Mouse (Mus musculus) thymus, adult 2 months (tissue): ENCODE measurements around the gene Aurkaip1. TPM values are rescaled to one million over a fixed set of nuclear protein-coding genes. Genes with fewer than 3 reads are reported as not detected.

Experiments
- DNase-seq: peaks from one replicate; pipeline ENCODE4 v3.0.0; 2021
- H3K27ac ChIP-seq: fragments of 200-500 bp; 2 replicates; pipeline ENCODE4 v1.5.1; 2012; ENCODE audit warnings: low read length, control low read depth; ENCODE audit not compliant: control insufficient read depth, insufficient read depth
- H3K27me3 ChIP-seq: fragments of 200-500 bp; 2 replicates; pipeline ENCODE4 v1.6.1; 2012; ENCODE audit warnings: mild to moderate bottlenecking, low read length, moderate library complexity, mixed read lengths; ENCODE audit not compliant: control insufficient read depth, insufficient read depth
- H3K36me3 ChIP-seq: fragments of 200-500 bp; 2 replicates; pipeline ENCODE4 v1.6.1; 2012; ENCODE audit warnings: mild to moderate bottlenecking, low read length, moderate library complexity; ENCODE audit not compliant: control insufficient read depth, insufficient read depth
- H3K4me1 ChIP-seq: fragments of 200-500 bp; replicated peaks from 2 replicates; pipeline ENCODE4 v1.6.1; 2012; ENCODE audit warnings: low read length; ENCODE audit not compliant: control insufficient read depth, insufficient read depth
- H3K4me3 ChIP-seq: fragments of 200-500 bp; 2 replicates; pipeline ENCODE4 v1.5.1; 2012; ENCODE audit warnings: mild to moderate bottlenecking, low read length, control low read depth, moderate library complexity; ENCODE audit not compliant: control insufficient read depth, insufficient read depth
- CTCF ChIP-seq: fragments of 200-500 bp; IDR thresholded peaks from 2 replicates; pipeline ENCODE4 v1.5.1; 2012; ENCODE audit warnings: mild to moderate bottlenecking, control low read depth, low read length, moderate library complexity, borderline replicate concordance; ENCODE audit not compliant: control insufficient read depth, poor library complexity, insufficient read depth; ENCODE audit errors: extremely low read depth
- POLR2A ChIP-seq: fragments of 200-500 bp; IDR thresholded peaks from 2 replicates; pipeline ENCODE4 v1.6.1; 2012; ENCODE audit warnings: mild to moderate bottlenecking, low read length, control low read depth, moderate library complexity; ENCODE audit not compliant: control insufficient read depth, poor library complexity, insufficient read depth; ENCODE audit errors: extremely low read depth
- WGBS: fragments of 180-500 bp; shearing (Covaris S2); methylation state at CpG from one replicate; pipeline ENCODE4 v1.1.7; 2018; 5-methylcytosine and 5-hydroxymethylcytosine counted together
- polyA plus RNA-seq: library from polyadenylated mRNA; depleted of rRNA; stranded (reverse); fragments of >200 nt; gene quantifications from 2 replicates; pipeline ENCODE4 v1.2.3, GENCODE M21; 2012

Aurkaip1 gene
- polyA plus RNA-seq, 1 experiment: 230 TPM

GRCm38 (mm10) chr4:155849792-155850451 is 18.9 kb downstream of the Aurkaip1 start:
- DNase-seq: no peak
- Histone ChIP-seq H3K4me1 (peaks cover 19% of the 10 kb centered on the region), H3K27ac (no peak overlapping the region), H3K36me3 (no peaks in the 10 kb centered on the region), H3K4me3 (no peak overlapping the region), H3K27me3 (no peaks in the 10 kb centered on the region)
- TF ChIP-seq CTCF (no peak), POLR2A (no peak)
- WGBS: 98% methylated on average over 3 of the region's 3 CpGs

GRCm38 (mm10) chr4:155851368-155851767 is 20.3 kb downstream of the Aurkaip1 start:
- Histone ChIP-seq H3K36me3 (no peaks in the 10 kb centered on the region), H3K4me1 (peaks cover 19% of the 10 kb centered on the region), H3K4me3 (no peak overlapping the region), H3K27me3 (no peaks in the 10 kb centered on the region), H3K27ac (no peak overlapping the region)
- TF ChIP-seq CTCF: no peak
- no peak for TF ChIP-seq POLR2A
- no peak for DNase-seq
- WGBS: 100% methylated on average over 3 of the region's 3 CpGs

- Histone ChIP-seq H3K27ac (no peak overlapping the region), H3K27me3 (no peaks in the 10 kb centered on the region), H3K4me1 (peaks cover 13% of the 10 kb centered on the region), H3K4me3 (no peak overlapping the region), H3K36me3 (no peaks in the 10 kb centered on the region)
- no peak for TF ChIP-seq POLR2A
- no peak for TF ChIP-seq CTCF
- WGBS: 88% methylated on average over 2 of the region's 2 CpGs
- DNase-seq: no peak
These were observed 20.9 kb downstream of the Aurkaip1 start for GRCm38 (mm10) chr4:155851951-155852411.

GRCm38 (mm10) chr4:155853421-155853820 is 22.3 kb downstream of the Aurkaip1 start:
- Histone ChIP-seq H3K27ac (no peak overlapping the region), H3K36me3 (no peaks in the 10 kb centered on the region), H3K4me1 (peaks cover 7% of the 10 kb centered on the region), H3K4me3 (no peak overlapping the region), H3K27me3 (no peaks in the 10 kb centered on the region)
- DNase-seq: no peak
- no peak for TF ChIP-seq CTCF
- no peak for TF ChIP-seq POLR2A
- WGBS: 97% methylated on average over 9 of the region's 9 CpGs

- TF ChIP-seq POLR2A: no peak
- no peak for TF ChIP-seq CTCF
- no peak for DNase-seq
These were observed 23.9 kb downstream of the Aurkaip1 start for GRCm38 (mm10) chr4:155854991-155855390.

GRCm38 (mm10) chr4:155856071-155856470 is 25.0 kb downstream of the Aurkaip1 start:
- H3K4me3 ChIP-seq: no peak overlapping the region

More at GRCm38 (mm10) chr4:155854991-155855390, 23.9 kb downstream of the Aurkaip1 start:
- WGBS: 98% methylated on average over 12 of the region's 12 CpGs
- H3K27ac ChIP-seq: no peak overlapping the region
- H3K4me1 ChIP-seq: no peaks in the 10 kb centered on the region
- H3K36me3 ChIP-seq: no peaks in the 10 kb centered on the region
- H3K4me3 ChIP-seq: no peak overlapping the region
- no peaks in the 10 kb centered on the region for H3K27me3 ChIP-seq

More at GRCm38 (mm10) chr4:155856071-155856470, 25.0 kb downstream of the Aurkaip1 start:
- no peak for TF ChIP-seq POLR2A
- no peak for TF ChIP-seq CTCF
- no peaks in the 10 kb centered on the region for H3K36me3 ChIP-seq
- H3K4me1 ChIP-seq: no peaks in the 10 kb centered on the region
- DNase-seq: no peak
- 88% methylated on average over 12 of the region's 12 CpGs for WGBS
- H3K27me3 ChIP-seq: no peaks in the 10 kb centered on the region
- H3K27ac ChIP-seq: no peak overlapping the region
